Mouse (Mus musculus): Measurements from ENCODE around the gene Dhrs7c. TPM values are rescaled to one million over a fixed set of nuclear protein-coding genes. Genes with fewer than 3 reads are reported as not detected.

Dhrs7c gene
- not detected for polyA plus RNA-seq (2014; fragmentation: Illumina TruSeq; extraction: RNeasy Lipid Tissue Mini Kit (QIAGEN cat#74804); ENCODE audit: low read depth, low replicate concordance)

GRCm38 (mm10) chr11:67797931-67798330, at the start of gene Dhrs7c:
Dhrs7c (plus strand) TSS chr11:67798187.

GRCm38 (mm10) chr11:67771053-67771452, 26.9 kb upstream of the Dhrs7c start, which contains the start of gene Glp2r:
Glp2r (minus strand) TSS chr11:67771153.

GRCm38 (mm10) chr11:67774379-67774778, 23.6 kb upstream of the Dhrs7c start, which contains the start of gene Gsg1l2:
Gsg1l2 (plus strand) TSS chr11:67774608.

Other genes starting within 250 kb of the Dhrs7c start
- gene Rcvrn, start 102.9 kb upstream of the Dhrs7c start, polyA plus RNA-seq (2014; fragmentation: Illumina TruSeq; extraction: RNeasy Lipid Tissue Mini Kit (QIAGEN cat#74804); ENCODE audit: low read depth, low replicate concordance): not detected
- gene Glp2r, start 27.0 kb upstream of the Dhrs7c start, polyA plus RNA-seq (2014; fragmentation: Illumina TruSeq; extraction: RNeasy Lipid Tissue Mini Kit (QIAGEN cat#74804); ENCODE audit: low read depth, low replicate concordance): 6.8 TPM
- not detected for gene Gsg1l2, start 23.6 kb upstream of the Dhrs7c start, polyA plus RNA-seq (2014; fragmentation: Illumina TruSeq; extraction: RNeasy Lipid Tissue Mini Kit (QIAGEN cat#74804); ENCODE audit: low read depth, low replicate concordance)
- gene Usp43, start 124.0 kb downstream of the Dhrs7c start, polyA plus RNA-seq (2014; fragmentation: Illumina TruSeq; extraction: RNeasy Lipid Tissue Mini Kit (QIAGEN cat#74804); ENCODE audit: low read depth, low replicate concordance): 4.4 TPM
- 0.76 TPM for gene Cfap52, start 167.5 kb downstream of the Dhrs7c start, polyA plus RNA-seq (2014; fragmentation: Illumina TruSeq; extraction: RNeasy Lipid Tissue Mini Kit (QIAGEN cat#74804); ENCODE audit: low read depth, low replicate concordance)
- 23.2 TPM for gene Stx8, start 168.0 kb downstream of the Dhrs7c start, polyA plus RNA-seq (2014; fragmentation: Illumina TruSeq; extraction: RNeasy Lipid Tissue Mini Kit (QIAGEN cat#74804); ENCODE audit: low read depth, low replicate concordance)

Measured in sigmoid colon, adult 10 weeks (tissue).